Mouse (Mus musculus): ENCODE results near the gene Fancd2.

DNA sequence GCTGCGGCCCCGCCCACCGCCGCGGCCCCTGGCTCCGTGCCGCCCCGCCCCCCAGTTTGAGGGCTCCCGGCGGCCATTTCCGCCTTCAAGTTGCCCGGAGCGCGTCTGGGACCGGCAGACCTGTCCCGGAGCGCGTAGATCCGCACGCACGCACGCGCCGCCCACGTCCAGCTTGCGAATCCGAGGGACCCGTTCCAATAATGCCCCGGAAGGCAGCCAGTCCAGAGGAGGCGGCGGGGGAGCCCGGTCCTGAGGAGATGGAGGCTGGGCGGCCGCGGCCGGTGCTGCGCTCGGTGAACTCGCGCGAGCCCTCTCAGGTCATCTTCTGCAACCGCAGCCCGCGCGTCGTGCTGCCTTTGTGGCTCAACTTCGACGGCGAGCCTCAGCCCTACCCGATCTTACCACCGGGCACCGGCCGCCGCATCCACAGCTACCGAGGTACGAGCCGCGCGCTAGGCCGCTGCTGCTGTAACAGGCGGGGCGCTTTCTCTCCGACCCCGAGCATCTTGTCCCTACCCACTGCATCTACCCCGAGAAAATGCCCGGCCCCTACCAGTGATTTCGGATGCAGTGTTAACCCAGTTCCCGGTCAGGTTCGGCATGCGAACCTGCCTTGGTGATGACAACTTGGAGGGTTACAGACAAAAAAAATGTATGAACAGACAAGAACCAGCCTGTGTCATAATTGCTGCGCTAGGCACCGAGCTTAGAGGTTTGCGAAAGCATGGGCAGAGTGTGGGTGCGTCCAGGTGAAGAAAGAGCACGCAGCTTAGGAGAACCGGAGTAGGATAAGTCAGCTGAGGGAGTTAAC lies 92.7 kb downstream of the Fancd2 start, which contains the start of gene Vhl:
- TF ChIP-seq EP300 (IDR thresholded peaks at IDR 0.05; ENCODE audit: insufficient read depth, low read depth, low read length): no peak
- peak; percentile 54 for TF ChIP-seq CTCF (IDR thresholded peaks at IDR 0.05)
